Mouse (Mus musculus) left cerebral cortex, adult 8-10 months (tissue): Measurements from ENCODE around the gene Trdmt1. TPM values are rescaled to one million over a fixed set of nuclear protein-coding genes. Genes with fewer than 3 reads are reported as not detected.

Experiments
- DNase-seq, 2 experiments: peaks; one replicate each; pipeline ENCODE4 v3.0.0; 2022; ENCODE audit warnings: low spot score in 2 of 2
- total RNA-seq, 4 experiments: library from RNA; stranded (reverse); gene quantifications; 2 replicates each; pipeline ENCODE4 v1.2.4; 2022

Gene Trdmt1
- total RNA-seq, 4 experiments from 2014 or later, result 5.0 to 10.5 (median 6.2) TPM

- DNase-seq, result no peak
These were observed 12.9 kb upstream of the Trdmt1 start for GRCm38 (mm10) chr2:13557145-13558030.

- DNase-seq, result no peak
These were observed 11.8 kb upstream of the Trdmt1 start for GRCm38 (mm10) chr2:13556239-13556638.

- no peak for DNase-seq
These were observed 9.5 kb upstream of the Trdmt1 start for GRCm38 (mm10) chr2:13553966-13554365.

- no peak for DNase-seq
These were observed 4.3 kb upstream of the Trdmt1 start for GRCm38 (mm10) chr2:13548749-13549148.

- DNase-seq, result no peak
These were observed 846 bp downstream of the Trdmt1 start for GRCm38 (mm10) chr2:13543519-13544124.

GRCm38 (mm10) chr2:13539860-13540259, 4.6 kb downstream of the Trdmt1 start:
- DNase-seq, result no peak

- no peak for DNase-seq
These were observed 5.6 kb downstream of the Trdmt1 start for GRCm38 (mm10) chr2:13538704-13539377.

- no peak for DNase-seq
These were observed 6.2 kb downstream of the Trdmt1 start for GRCm38 (mm10) chr2:13538258-13538657.

- DNase-seq, result no peak
These were observed 6.7 kb downstream of the Trdmt1 start for GRCm38 (mm10) chr2:13537733-13538132.

- no peak for DNase-seq
These were observed 7.7 kb downstream of the Trdmt1 start for GRCm38 (mm10) chr2:13536747-13537146.

GRCm38 (mm10) chr2:13530639-13531038, 13.8 kb downstream of the Trdmt1 start:
- no peak for DNase-seq

- DNase-seq, result no peak
These were observed 15.1 kb downstream of the Trdmt1 start for GRCm38 (mm10) chr2:13529253-13529933.

GRCm38 (mm10) chr2:13527531-13527930, 16.9 kb downstream of the Trdmt1 start:
- no peak for DNase-seq

GRCm38 (mm10) chr2:13527125-13527524, 17.3 kb downstream of the Trdmt1 start:
- no peak for DNase-seq

- no peak for DNase-seq
These were observed 18.3 kb downstream of the Trdmt1 start for GRCm38 (mm10) chr2:13526205-13526604.

GRCm38 (mm10) chr2:13523540-13524456, 20.7 kb downstream of the Trdmt1 start:
- DNase-seq, result peak; percentile 20 to 73

GRCm38 (mm10) chr2:13522106-13522505, 22.4 kb downstream of the Trdmt1 start:
- DNase-seq, result no peak

- no peak for DNase-seq
These were observed 29.5 kb downstream of the Trdmt1 start for GRCm38 (mm10) chr2:13514949-13515348.

- DNase-seq, result no peak
These were observed 41.8 kb downstream of the Trdmt1 start for GRCm38 (mm10) chr2:13502717-13503116.

- DNase-seq, result no peak
These were observed 42.9 kb downstream of the Trdmt1 start for GRCm38 (mm10) chr2:13501553-13501952.
